Mouse (Mus musculus): ENCODE data around the gene Krt5. TPM values are rescaled to one million over a fixed set of nuclear protein-coding genes. Genes with fewer than 3 reads are reported as not detected.
"Not testable (repeated sequence)": the region's sequence is repeated elsewhere in the genome, so short reads cannot be mapped to it uniquely, and the experiment has no call there.

Krt5 gene
- polyA plus RNA-seq, 1 experiment, result 0.02 TPM

DNA sequence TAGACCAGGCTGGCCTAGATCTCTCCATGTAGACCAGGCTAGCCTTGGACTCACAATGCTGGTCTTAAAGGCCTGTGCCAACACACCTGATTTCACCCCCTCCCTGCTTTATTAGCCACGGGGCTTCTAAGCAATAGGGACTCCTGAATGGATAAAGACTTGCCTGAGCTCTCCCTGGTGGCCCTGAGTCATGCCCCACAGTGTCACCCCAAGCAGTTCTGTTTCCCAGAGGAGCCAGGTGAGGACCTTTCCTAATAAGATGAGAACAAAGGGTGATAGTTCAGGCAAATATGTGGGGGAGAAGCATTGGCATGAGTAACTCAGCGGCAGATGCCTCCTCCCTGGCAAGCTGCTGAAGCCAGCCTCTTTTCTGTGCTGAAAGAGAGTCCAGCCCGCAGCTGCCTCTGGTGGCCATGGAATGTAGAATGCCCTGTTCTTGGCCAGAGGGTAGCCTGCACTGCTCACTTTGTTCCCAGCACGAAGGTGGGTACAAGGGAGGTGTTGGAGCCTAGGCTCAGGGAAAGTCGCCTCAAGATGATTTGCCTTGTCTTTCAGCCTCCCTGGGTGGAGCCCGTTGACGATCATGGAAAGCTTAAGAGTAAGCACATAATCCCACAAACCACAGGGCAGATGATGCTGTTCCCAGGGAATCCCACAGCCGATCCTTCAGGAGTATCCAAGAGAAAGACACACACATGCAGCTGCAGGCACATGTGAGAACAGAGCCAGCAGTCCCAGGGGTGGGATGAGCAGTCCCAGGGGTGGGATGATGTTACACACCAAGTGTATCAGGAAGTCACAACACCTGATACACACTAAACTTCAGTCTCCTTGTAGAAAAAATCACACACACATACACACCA, 15.1 kb downstream of the Krt5 start:
- H3K36me3 ChIP-seq (ENCODE audit: control insufficient read depth, insufficient read depth), result no peaks in the 10 kb centered on the region
- no peak overlapping the region for H3K4me3 ChIP-seq
- H3K79me2 ChIP-seq (ENCODE audit: control insufficient read depth, insufficient read depth), result no peaks in the 10 kb centered on the region
- no peak overlapping the region for H3ac ChIP-seq (ENCODE audit: control insufficient read depth, insufficient read length)
- H3K27me3 ChIP-seq (ENCODE audit: control insufficient read depth, insufficient read depth, insufficient read length), result no peaks in the 10 kb centered on the region
- no peak overlapping the region for H3K4me2 ChIP-seq (ENCODE audit: low read depth)
- no peak for TF ChIP-seq TCF12 (IDR thresholded peaks at IDR 0.05; ENCODE audit: insufficient read depth, poor library complexity, severe bottlenecking)
- no peak for TF ChIP-seq MYOG (IDR thresholded peaks at IDR 0.05; ENCODE audit: control insufficient read depth in 1 of 3, insufficient read depth in 1 of 3, insufficient read length in 2 of 3, low read depth in 2 of 3)
- no peak for TF ChIP-seq REST (IDR thresholded peaks at IDR 0.05; ENCODE audit: insufficient read depth, insufficient read length)
- TF ChIP-seq SRF (IDR thresholded peaks at IDR 0.05; ENCODE audit: control insufficient read depth, insufficient read length, low read depth), result no peak
- TF ChIP-seq E2F4 (IDR thresholded peaks at IDR 0.05; ENCODE audit: insufficient read depth), result no peak
- TF ChIP-seq POLR2AphosphoS2 (IDR thresholded peaks at IDR 0.05; ENCODE audit: insufficient read length, low read depth), result no peak
- no peak for TF ChIP-seq CEBPB (IDR thresholded peaks at IDR 0.05; ENCODE audit: insufficient read depth, poor library complexity, severe bottlenecking)
- no peak for TF ChIP-seq MYOD1 (IDR thresholded peaks at IDR 0.05; ENCODE audit: control insufficient read depth in 1 of 3, insufficient read length in 2 of 3, low read depth in 2 of 3)
- TF ChIP-seq MAX (IDR thresholded peaks at IDR 0.05; ENCODE audit: low read depth), result no peak
- no peak for TF ChIP-seq POLR2A (IDR thresholded peaks at IDR 0.05; ENCODE audit: insufficient read length, low read depth)
- no peak for TF ChIP-seq USF1 (IDR thresholded peaks at IDR 0.05; ENCODE audit: low read depth)
- no peak for TF ChIP-seq TCF3 (IDR thresholded peaks at IDR 0.05; ENCODE audit: insufficient read length, low read depth)

GRCm38 (mm10) chr15:101694207-101694606, 18.5 kb downstream of the Krt5 start, which contains the start of gene Krt6a:
Gene Krt6a (minus strand): TSS chr15:101694307.
- Histone ChIP-seq H3K79me2 (ENCODE audit: control insufficient read depth, insufficient read depth) (no peaks in the 10 kb centered on the region), H3K36me3 (ENCODE audit: control insufficient read depth, insufficient read depth) (no peaks in the 10 kb centered on the region), H3K4me2 (ENCODE audit: low read depth) (no peak within 1 kb of the TSS), H3K4me3 (no peak within 1 kb of the TSS), H3ac (ENCODE audit: control insufficient read depth, insufficient read length) (no peak within 1 kb of the TSS), H3K27me3 (ENCODE audit: control insufficient read depth, insufficient read depth, insufficient read length) (no peaks in the 10 kb centered on the region)
- TF ChIP-seq CEBPB (IDR thresholded peaks at IDR 0.05; ENCODE audit: insufficient read depth, poor library complexity, severe bottlenecking) (no peak), SRF (IDR thresholded peaks at IDR 0.05; ENCODE audit: control insufficient read depth, insufficient read length, low read depth) (no peak), MYOG (IDR thresholded peaks at IDR 0.05; ENCODE audit: control insufficient read depth in 1 of 3, insufficient read depth in 1 of 3, insufficient read length in 2 of 3, low read depth in 2 of 3) (no peak), POLR2A (IDR thresholded peaks at IDR 0.05; ENCODE audit: insufficient read length, low read depth) (no peak), E2F4 (IDR thresholded peaks at IDR 0.05; ENCODE audit: insufficient read depth) (no peak), TCF12 (IDR thresholded peaks at IDR 0.05; ENCODE audit: insufficient read depth, poor library complexity, severe bottlenecking) (no peak), MYOD1 (IDR thresholded peaks at IDR 0.05; ENCODE audit: control insufficient read depth in 1 of 3, insufficient read length in 2 of 3, low read depth in 2 of 3) (no peak), MAX (IDR thresholded peaks at IDR 0.05; ENCODE audit: low read depth) (no peak), TCF3 (IDR thresholded peaks at IDR 0.05; ENCODE audit: insufficient read length, low read depth) (no peak), USF1 (IDR thresholded peaks at IDR 0.05; ENCODE audit: low read depth) (no peak), POLR2AphosphoS2 (IDR thresholded peaks at IDR 0.05; ENCODE audit: insufficient read length, low read depth) (no peak), REST (IDR thresholded peaks at IDR 0.05; ENCODE audit: insufficient read depth, insufficient read length) (no peak)

- not testable (repeated sequence) for H3K4me3 ChIP-seq; H3K36me3 ChIP-seq (ENCODE audit: control insufficient read depth, insufficient read depth); H3K79me2 ChIP-seq (ENCODE audit: control insufficient read depth, insufficient read depth); H3ac ChIP-seq (ENCODE audit: control insufficient read depth, insufficient read length); H3K4me2 ChIP-seq (ENCODE audit: low read depth); H3K27me3 ChIP-seq (ENCODE audit: control insufficient read depth, insufficient read depth, insufficient read length)
These were observed 22.2 kb downstream of the Krt5 start for GRCm38 (mm10) chr15:101690460-101690859.

DNA sequence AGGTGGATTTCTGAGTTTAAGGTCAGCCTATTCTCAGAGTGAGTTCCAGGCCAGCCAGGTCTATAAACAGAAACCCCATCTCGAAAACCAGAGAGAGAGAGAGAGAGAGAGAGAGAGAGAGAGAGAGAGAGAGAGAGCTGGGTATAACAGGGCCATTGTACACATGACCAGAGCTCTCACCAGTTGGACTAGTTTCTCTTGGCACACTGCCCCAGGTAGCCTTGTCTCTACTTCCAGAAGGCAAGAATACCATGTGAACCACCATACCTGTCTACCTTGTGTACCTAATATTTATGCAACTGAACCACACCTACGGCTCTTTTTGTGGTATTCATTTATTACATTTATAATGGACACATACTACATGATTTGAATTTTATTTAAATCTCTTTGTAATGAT, 24.5 kb downstream of the Krt5 start:
- H3K36me3 ChIP-seq (ENCODE audit: control insufficient read depth, insufficient read depth), result no peaks in the 10 kb centered on the region
- no peak overlapping the region for H3K4me2 ChIP-seq (ENCODE audit: low read depth)
- no peak overlapping the region for H3K4me3 ChIP-seq
- H3ac ChIP-seq (ENCODE audit: control insufficient read depth, insufficient read length), result no peak overlapping the region
- H3K27me3 ChIP-seq (ENCODE audit: control insufficient read depth, insufficient read depth, insufficient read length), result no peaks in the 10 kb centered on the region
- H3K79me2 ChIP-seq (ENCODE audit: control insufficient read depth, insufficient read depth), result no peaks in the 10 kb centered on the region
- TF ChIP-seq POLR2AphosphoS2 (IDR thresholded peaks at IDR 0.05; ENCODE audit: insufficient read length, low read depth) (no peak), TCF12 (IDR thresholded peaks at IDR 0.05; ENCODE audit: insufficient read depth, poor library complexity, severe bottlenecking) (no peak), TCF3 (IDR thresholded peaks at IDR 0.05; ENCODE audit: insufficient read length, low read depth) (no peak), USF1 (IDR thresholded peaks at IDR 0.05; ENCODE audit: low read depth) (no peak), E2F4 (IDR thresholded peaks at IDR 0.05; ENCODE audit: insufficient read depth) (no peak), SRF (IDR thresholded peaks at IDR 0.05; ENCODE audit: control insufficient read depth, insufficient read length, low read depth) (no peak), MYOD1 (IDR thresholded peaks at IDR 0.05; ENCODE audit: control insufficient read depth in 1 of 3, insufficient read length in 2 of 3, low read depth in 2 of 3) (no peak), POLR2A (IDR thresholded peaks at IDR 0.05; ENCODE audit: insufficient read length, low read depth) (no peak), MYOG (IDR thresholded peaks at IDR 0.05; ENCODE audit: control insufficient read depth in 1 of 3, insufficient read depth in 1 of 3, insufficient read length in 2 of 3, low read depth in 2 of 3) (no peak), MAX (IDR thresholded peaks at IDR 0.05; ENCODE audit: low read depth) (no peak), REST (IDR thresholded peaks at IDR 0.05; ENCODE audit: insufficient read depth, insufficient read length) (no peak), CEBPB (IDR thresholded peaks at IDR 0.05; ENCODE audit: insufficient read depth, poor library complexity, severe bottlenecking) (no peak)

Data from myocyte (in vitro differentiated cells).